Mouse (Mus musculus) G1E (cell line): ENCODE results near the gene Ankle1.

Experiments used
- CTCF ChIP-seq: IDR thresholded peaks from 2 replicates; pipeline ENCODE4 v1.5.1; 2012; ENCODE audit warnings: low read depth, low read length, inconsistent platforms, mixed read lengths
- GATA1 ChIP-seq: IDR thresholded peaks from 2 replicates; pipeline ENCODE4 v1.6.1; 2012; ENCODE audit warnings: borderline replicate concordance, low read length, inconsistent platforms, mixed read lengths
- GATA2 ChIP-seq: IDR thresholded peaks from 2 replicates; pipeline ENCODE4 v1.6.1; 2012; ENCODE audit warnings: low read depth, low read length, inconsistent platforms, borderline replicate concordance
- POLR2AphosphoS5 ChIP-seq: IDR thresholded peaks from 2 replicates; pipeline ENCODE4 v1.6.1; 2012; ENCODE audit warnings: low read depth, low read length, inconsistent platforms; ENCODE audit not compliant: insufficient replicate concordance
- TAL1 ChIP-seq: conservative IDR thresholded peaks from 2 replicates; pipeline ENCODE4 v1.6.1; 2012; ENCODE audit warnings: low read depth, low read length, inconsistent platforms, mixed read lengths

GRCm38 (mm10) chr8:71366771-71367528, 38.9 kb upstream of the Ankle1 start, which contains the start of gene Use1:
- TF ChIP-seq CTCF (no peak), GATA2 (no peak), GATA1 (no peak), TAL1 (no peak), POLR2AphosphoS5 (no peak)
